Mouse (Mus musculus): ENCODE data around the gene Gfpt1. TPM values are rescaled to one million over a fixed set of nuclear protein-coding genes. Genes with fewer than 3 reads are reported as not detected.

Gfpt1 gene
- total RNA-seq, 1 experiment from 2014 or later, result 28.0 TPM

- ATAC-seq (replicated peaks in 1 of 2; ENCODE audit: insufficient read depth in 1 of 2, low FRiP score in 2 of 2, low TSS enrichment in 1 of 2, low read depth in 1 of 2, poor library complexity in 2 of 2, severe bottlenecking in 2 of 2), result peak; percentile 87 to 88
Measured at GRCm38 (mm10) chr6:87119066-87119837, 76.6 kb downstream of the Gfpt1 start.

GRCm38 (mm10) chr6:87119975-87120374 lies 77.3 kb downstream of the Gfpt1 start:
- peak in 1 of 2 experiments; percentile 49; a peak in 2 of 4 replicates for ATAC-seq (replicated peaks in 1 of 2; ENCODE audit: insufficient read depth in 1 of 2, low FRiP score in 2 of 2, low TSS enrichment in 1 of 2, low read depth in 1 of 2, poor library complexity in 2 of 2, severe bottlenecking in 2 of 2)

GRCm38 (mm10) chr6:87120661-87121060 lies 78.0 kb downstream of the Gfpt1 start:
- no peak for ATAC-seq (replicated peaks in 1 of 2; ENCODE audit: insufficient read depth in 1 of 2, low FRiP score in 2 of 2, low TSS enrichment in 1 of 2, low read depth in 1 of 2, poor library complexity in 2 of 2, severe bottlenecking in 2 of 2)

GRCm38 (mm10) chr6:87121961-87122360 lies 79.3 kb downstream of the Gfpt1 start:
- no peak for ATAC-seq (replicated peaks in 1 of 2; ENCODE audit: insufficient read depth in 1 of 2, low FRiP score in 2 of 2, low TSS enrichment in 1 of 2, low read depth in 1 of 2, poor library complexity in 2 of 2, severe bottlenecking in 2 of 2)

- ATAC-seq (replicated peaks in 1 of 2; ENCODE audit: insufficient read depth in 1 of 2, low FRiP score in 2 of 2, low TSS enrichment in 1 of 2, low read depth in 1 of 2, poor library complexity in 2 of 2, severe bottlenecking in 2 of 2), result no peak
Measured at GRCm38 (mm10) chr6:87123406-87123805, 80.8 kb downstream of the Gfpt1 start.

- no peak for ATAC-seq (replicated peaks in 1 of 2; ENCODE audit: insufficient read depth in 1 of 2, low FRiP score in 2 of 2, low TSS enrichment in 1 of 2, low read depth in 1 of 2, poor library complexity in 2 of 2, severe bottlenecking in 2 of 2)
Measured at GRCm38 (mm10) chr6:87123973-87124372, 81.3 kb downstream of the Gfpt1 start.

- ATAC-seq (replicated peaks in 1 of 2; ENCODE audit: insufficient read depth in 1 of 2, low FRiP score in 2 of 2, low TSS enrichment in 1 of 2, low read depth in 1 of 2, poor library complexity in 2 of 2, severe bottlenecking in 2 of 2), result no peak; a peak in 1 of 4 replicates
Measured at GRCm38 (mm10) chr6:87127049-87127753, 84.6 kb downstream of the Gfpt1 start.

- ATAC-seq (replicated peaks in 1 of 2; ENCODE audit: insufficient read depth in 1 of 2, low FRiP score in 2 of 2, low TSS enrichment in 1 of 2, low read depth in 1 of 2, poor library complexity in 2 of 2, severe bottlenecking in 2 of 2), result no peak
Measured at GRCm38 (mm10) chr6:87129861-87130260, 87.2 kb downstream of the Gfpt1 start.

GRCm38 (mm10) chr6:87130628-87131027 lies 88.0 kb downstream of the Gfpt1 start:
- ATAC-seq (replicated peaks in 1 of 2; ENCODE audit: insufficient read depth in 1 of 2, low FRiP score in 2 of 2, low TSS enrichment in 1 of 2, low read depth in 1 of 2, poor library complexity in 2 of 2, severe bottlenecking in 2 of 2), result no peak

GRCm38 (mm10) chr6:87131078-87131477 lies 88.4 kb downstream of the Gfpt1 start:
- no peak for ATAC-seq (replicated peaks in 1 of 2; ENCODE audit: insufficient read depth in 1 of 2, low FRiP score in 2 of 2, low TSS enrichment in 1 of 2, low read depth in 1 of 2, poor library complexity in 2 of 2, severe bottlenecking in 2 of 2)

- ATAC-seq (replicated peaks in 1 of 2; ENCODE audit: insufficient read depth in 1 of 2, low FRiP score in 2 of 2, low TSS enrichment in 1 of 2, low read depth in 1 of 2, poor library complexity in 2 of 2, severe bottlenecking in 2 of 2), result no peak
Measured at GRCm38 (mm10) chr6:87133520-87133919, 90.9 kb downstream of the Gfpt1 start.

GRCm38 (mm10) chr6:87133966-87134546 lies 91.4 kb downstream of the Gfpt1 start:
- no peak for ATAC-seq (replicated peaks in 1 of 2; ENCODE audit: insufficient read depth in 1 of 2, low FRiP score in 2 of 2, low TSS enrichment in 1 of 2, low read depth in 1 of 2, poor library complexity in 2 of 2, severe bottlenecking in 2 of 2)

- no peak for ATAC-seq (replicated peaks in 1 of 2; ENCODE audit: insufficient read depth in 1 of 2, low FRiP score in 2 of 2, low TSS enrichment in 1 of 2, low read depth in 1 of 2, poor library complexity in 2 of 2, severe bottlenecking in 2 of 2)
Measured at GRCm38 (mm10) chr6:87138479-87138878, 95.8 kb downstream of the Gfpt1 start.

GRCm38 (mm10) chr6:87139796-87140553 lies 97.3 kb downstream of the Gfpt1 start:
- ATAC-seq (replicated peaks in 1 of 2; ENCODE audit: insufficient read depth in 1 of 2, low FRiP score in 2 of 2, low TSS enrichment in 1 of 2, low read depth in 1 of 2, poor library complexity in 2 of 2, severe bottlenecking in 2 of 2), result no peak
